Mouse (Mus musculus) bone marrow macrophage, adult 2 months (primary cell): ENCODE measurements around the gene Csrnp1.

Experiments used
- CTCF ChIP-seq: IDR thresholded peaks from 2 replicates; pipeline ENCODE4 v1.5.1; 2012; ENCODE audit warnings: low read depth, mild to moderate bottlenecking, low read length, moderate library complexity
- POLR2A ChIP-seq: IDR thresholded peaks from 2 replicates; pipeline ENCODE4 v1.6.1; 2012; ENCODE audit warnings: mild to moderate bottlenecking, low read depth, low read length, borderline replicate concordance

- TF ChIP-seq CTCF (no peak), POLR2A (no peak)
Observed at GRCm38 (mm10) chr9:119926497-119926896, 58.0 kb downstream of the Csrnp1 start.
